In the genomic region with DNA sequence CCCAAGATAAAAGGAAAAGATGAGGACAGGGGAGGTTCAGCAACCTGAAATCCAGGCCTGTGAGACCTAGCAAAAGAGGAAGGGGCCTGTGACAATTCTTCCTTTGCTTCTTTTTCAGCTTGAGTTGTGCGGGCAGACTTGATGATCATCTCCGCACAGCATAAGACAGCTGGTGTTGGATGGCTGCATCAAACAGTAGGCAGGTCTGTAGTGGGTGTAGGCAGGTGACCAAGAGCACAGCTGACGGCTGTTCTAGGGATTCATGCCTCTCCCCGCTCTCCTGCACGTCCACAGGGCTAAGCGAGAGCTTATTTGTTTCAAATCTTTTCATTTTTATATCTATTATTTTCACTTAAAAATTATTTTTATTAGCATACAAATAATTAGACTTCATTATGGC, we compare ENCODE assay signal across 19 mouse cellular contexts.
"Had no signal": no experiment of that assay in that cellular context is flagged by ENCODE, and none has a peak within 500 bp of the region (broad histone marks: within the 10 kb centered on the region; RNA-seq: fewer than 3 reads in every experiment).

No protein-coding gene starts in this region.

- ATAC-seq: liver, postnatal 0 days; midbrain, embryonic 16.5 days had no signal

- H3K9ac ChIP-seq: limb, embryonic 15.5 days; liver, embryonic 13.5 days; liver, postnatal 0 days; lung, embryonic 15.5 days; neural tube, embryonic 12.5 days had no signal

- H3K4me2 ChIP-seq: limb, embryonic 15.5 days; liver, embryonic 13.5 days; lung, embryonic 15.5 days; midbrain, embryonic 11.5 days; neural tube, embryonic 12.5 days had no signal

- H3K36me3 ChIP-seq: limb, embryonic 15.5 days; liver, embryonic 13.5 days; lung, embryonic 15.5 days; neural tube, embryonic 12.5 days had no signal

- H3K27ac ChIP-seq: kidney, postnatal 0 days; layer of hippocampus, adult 2 months; limb, embryonic 15.5 days; liver, embryonic 13.5 days; lung, embryonic 15.5 days; macrophage; neural tube, embryonic 12.5 days had no signal

- H3K27me3 ChIP-seq: limb, embryonic 15.5 days; liver, embryonic 13.5 days; lung, embryonic 15.5 days; megakaryocyte, embryonic 14.5 days; neural tube, embryonic 12.5 days had no signal

- H3K4me1 ChIP-seq: limb, embryonic 15.5 days; liver, embryonic 13.5 days; lung, embryonic 15.5 days; megakaryocyte, embryonic 14.5 days; neural tube, embryonic 12.5 days had no signal

- DNase-seq: kidney, adult 11 months; kidney, adult 9 months; kidney, postnatal 36 days; liver, embryonic 13.5 days; liver, postnatal 0 days; lung, postnatal 14 days; right cerebral cortex, postnatal 4 days; spleen, adult 18-20 months; thymus, adult 18-20 months; thymus, postnatal 14 days had no signal

- H3K9me3 ChIP-seq: limb, embryonic 15.5 days; liver, embryonic 13.5 days; lung, embryonic 15.5 days; megakaryocyte, embryonic 14.5 days; neural tube, embryonic 12.5 days had no signal

- H3K4me3 ChIP-seq: layer of hippocampus, adult 2 months; limb, embryonic 15.5 days; liver, embryonic 13.5 days; lung, embryonic 15.5 days; megakaryocyte, embryonic 14.5 days; neural tube, embryonic 12.5 days had no signal
